Mouse (Mus musculus) brain, embryonic 14.5 days (tissue): ENCODE measurements around the gene Ccdc180.

ENCODE experiments used
- CTCF ChIP-seq: fragments of 200-500 bp; IDR thresholded peaks from 2 replicates; pipeline ENCODE4 v1.5.1; 2012; ENCODE audit warnings: inconsistent platforms, mild to moderate bottlenecking, moderate library complexity, borderline replicate concordance; ENCODE audit not compliant: insufficient read depth, insufficient read length; ENCODE audit errors: extremely low read depth
- POLR2A ChIP-seq: fragments of 200-500 bp; IDR thresholded peaks from 2 replicates; pipeline ENCODE4 v1.6.1; 2012; ENCODE audit warnings: mild to moderate bottlenecking, inconsistent platforms, borderline replicate concordance; ENCODE audit not compliant: poor library complexity, insufficient read depth, insufficient read length, severe bottlenecking; ENCODE audit errors: extremely low read depth

DNA sequence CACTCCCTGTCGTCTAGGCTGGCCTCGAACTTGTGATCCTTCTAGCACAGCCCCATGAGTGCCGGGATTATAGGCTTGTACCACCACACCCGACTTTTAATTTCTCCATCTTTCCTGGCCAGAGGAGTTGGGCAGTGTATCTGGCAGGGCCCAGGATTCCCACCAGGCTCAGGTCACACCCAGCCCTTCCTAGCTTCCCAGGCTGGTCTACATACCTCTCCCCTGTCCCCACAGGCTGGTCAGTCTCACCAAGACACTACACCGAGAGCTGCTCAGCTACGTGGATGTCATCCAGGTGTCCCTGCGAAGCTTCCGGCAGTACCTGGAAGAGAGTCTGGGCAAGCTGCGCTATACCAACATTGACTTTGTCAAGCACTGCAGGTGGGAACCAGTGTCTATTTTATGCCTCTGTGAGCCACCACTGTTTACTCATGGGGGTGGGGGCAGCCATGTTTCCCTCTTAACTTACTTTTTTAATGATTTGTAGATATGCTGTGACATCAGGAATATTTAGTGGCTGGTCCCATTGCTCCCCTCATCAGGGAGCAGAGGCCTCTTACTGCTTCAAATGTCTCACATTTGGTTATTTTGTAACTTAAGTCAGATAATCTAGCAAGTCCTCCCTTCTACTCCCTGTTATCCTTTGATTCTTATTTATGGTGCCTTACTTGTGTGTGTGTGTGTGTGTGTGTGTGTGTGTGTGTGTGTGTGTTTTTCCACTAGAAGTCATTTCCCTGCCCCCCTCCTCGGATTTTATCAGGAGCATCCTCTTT lies 31.7 kb downstream of the Ccdc180 start:
- TF ChIP-seq CTCF (no peak), POLR2A (no peak)
